ENCODE assay signal across 8 mouse cellular contexts in genomic region chr19:10102054-10102700, GRCm38 (mm10). TPM values are rescaled to one million over a fixed set of nuclear protein-coding genes. Genes with fewer than 3 reads are reported as not detected.
DNase-seq lines count a peak whose midpoint lies in the region; ATAC-seq and TF ChIP-seq lines count a peak whose summit lies in the region.

No protein-coding gene starts in this region.

- H3K36me3 ChIP-seq in heart, embryonic 10.5 days: peaks cover 3% of the 10 kb centered on the region; the same call in 1 of the 2 replicates
- peaks cover 25% of the 10 kb centered on the region for H3K36me3 ChIP-seq in E14TG2a.4 (ENCODE audit: insufficient read depth, low read length)
- no peaks in the 10 kb centered on the region for H3K36me3 ChIP-seq in embryonic facial prominence, embryonic 15.5 days
- H3K36me3 ChIP-seq in limb, embryonic 11.5 days (ENCODE audit: control insufficient read depth, insufficient read depth, low read length): peaks cover 2% of the 10 kb centered on the region; the same call in 1 of the 2 replicates
- no peaks in the 10 kb centered on the region for H3K36me3 ChIP-seq in neural tube, embryonic 15.5 days

- H3K27ac ChIP-seq in heart, embryonic 10.5 days: peak overlapping the region; percentile 96
- peak overlapping the region; percentile 89 for H3K27ac ChIP-seq in embryonic facial prominence, embryonic 15.5 days (replicated peaks)
- peak overlapping the region; percentile 87 for H3K27ac ChIP-seq in limb, embryonic 11.5 days (replicated peaks; ENCODE audit: low read depth, low read length)
- H3K27ac ChIP-seq in neural tube, embryonic 15.5 days (replicated peaks): peak overlapping the region; percentile 93

- H3K4me3 ChIP-seq in heart, embryonic 10.5 days: peak overlapping the region; percentile 86
- peak overlapping the region; percentile 89 for H3K4me3 ChIP-seq in E14TG2a.4 (replicated peaks; ENCODE audit: low read length)
- H3K4me3 ChIP-seq in embryonic facial prominence, embryonic 15.5 days (replicated peaks): peak overlapping the region; percentile 77
- peak overlapping the region; percentile 77 for H3K4me3 ChIP-seq in limb, embryonic 11.5 days (ENCODE audit: low read depth, low read length)
- H3K4me3 ChIP-seq in neural tube, embryonic 15.5 days (replicated peaks): peak overlapping the region; percentile 79

- H3K4me1 ChIP-seq in heart, embryonic 10.5 days: peaks cover 23% of the 10 kb centered on the region
- H3K4me1 ChIP-seq in E14TG2a.4 (replicated peaks; ENCODE audit: low read depth, low read length): peaks cover 45% of the 10 kb centered on the region
- H3K4me1 ChIP-seq in embryonic facial prominence, embryonic 15.5 days: peaks cover 39% of the 10 kb centered on the region
- 0 out of 2 replicates have a peak, but pooled peaks cover 2% of the 10 kb centered on the region for H3K4me1 ChIP-seq in limb, embryonic 11.5 days (ENCODE audit: control insufficient read depth, insufficient read depth, low read length)
- H3K4me1 ChIP-seq in neural tube, embryonic 15.5 days: peaks cover 38% of the 10 kb centered on the region

- 5% methylated on average over 24 of the region's 25 CpGs for WGBS in heart, embryonic 10.5 days
- whole genome bisulfite sequencing in embryonic facial prominence, embryonic 15.5 days: 4% methylated on average over 25 of the region's 25 CpGs
- WGBS in limb, embryonic 11.5 days: 5% methylated on average over 24 of the region's 25 CpGs
- 3% methylated on average over 21 of the region's 25 CpGs for WGBS in neural tube, embryonic 15.5 days

- no peaks in the 10 kb centered on the region for H3K9me3 ChIP-seq in heart, embryonic 10.5 days
- no peaks in the 10 kb centered on the region for H3K9me3 ChIP-seq in E14TG2a.4 (ENCODE audit: low read length)
- no peaks in the 10 kb centered on the region for H3K9me3 ChIP-seq in embryonic facial prominence, embryonic 15.5 days (replicated peaks)
- no peaks in the 10 kb centered on the region for H3K9me3 ChIP-seq in limb, embryonic 11.5 days (ENCODE audit: control insufficient read depth, low read length)
- no peaks in the 10 kb centered on the region for H3K9me3 ChIP-seq in neural tube, embryonic 15.5 days (replicated peaks)

- H3K9ac ChIP-seq in embryonic facial prominence, embryonic 15.5 days: peak overlapping the region; percentile 59; the same call in 1 of the 2 replicates
- H3K9ac ChIP-seq in limb, embryonic 11.5 days (ENCODE audit: low read length): peak overlapping the region; percentile 85
- peak overlapping the region; percentile 54 for H3K9ac ChIP-seq in neural tube, embryonic 15.5 days (replicated peaks)

- no peaks in the 10 kb centered on the region for H3K27me3 ChIP-seq in heart, embryonic 10.5 days (ENCODE audit: insufficient read depth, poor library complexity, severe bottlenecking)
- peaks cover 20% of the 10 kb centered on the region for H3K27me3 ChIP-seq in E14TG2a.4 (ENCODE audit: insufficient read depth, low read length)
- H3K27me3 ChIP-seq in embryonic facial prominence, embryonic 15.5 days: no peaks in the 10 kb centered on the region
- no peaks in the 10 kb centered on the region for H3K27me3 ChIP-seq in limb, embryonic 11.5 days (ENCODE audit: control insufficient read depth, insufficient read depth, low read length)
- H3K27me3 ChIP-seq in neural tube, embryonic 15.5 days (replicated peaks): no peaks in the 10 kb centered on the region

- no peak for DNase-seq in heart, embryonic 10.5 days (ENCODE audit: low spot score)
- no peak for DNase-seq in heart, postnatal 4 days
- no peak for DNase-seq in limb, embryonic 11.5 days (ENCODE audit: low spot score)
- no peak for DNase-seq in spleen, adult 18-20 months

- no peak for TF ChIP-seq CTCF in E14TG2a.4 (conservative IDR thresholded peaks at IDR 0.05; ENCODE audit: low read length)

- no peak; the same call in 1 of the 2 replicates for ATAC-seq in embryonic facial prominence, embryonic 15.5 days (ENCODE audit: insufficient number of reproducible peaks, low FRiP score, low TSS enrichment, low read depth)
- ATAC-seq in limb, embryonic 11.5 days (ENCODE audit: insufficient number of reproducible peaks, low FRiP score, low TSS enrichment, low read depth): no peak
- peak; percentile 53; the same call in 1 of the 2 replicates for ATAC-seq in neural tube, embryonic 15.5 days (ENCODE audit: low FRiP score)
- ATAC-seq in granulocyte monocyte progenitor cell, adult 5-6 weeks (replicated peaks; ENCODE audit: poor library complexity, severe bottlenecking): no peak

- peak overlapping the region; percentile 74 for H3K4me2 ChIP-seq in embryonic facial prominence, embryonic 15.5 days (replicated peaks)
- H3K4me2 ChIP-seq in limb, embryonic 11.5 days (ENCODE audit: low read depth, severe bottlenecking): peak overlapping the region; percentile 55
- peak overlapping the region; percentile 85 for H3K4me2 ChIP-seq in neural tube, embryonic 15.5 days

RNA-seq across cellular contexts. Expression of gene Fads2, which starts 0.6 kb away (rescaled TPM):
- polyA plus RNA-seq in heart, embryonic 10.5 days (2016; fragmentation: Nextera tagmentation; extraction: Ambion mirVana): 72.7 and 87.6 TPM in 2 replicates
- 10 to 100 TPM; 15.9 to 17.0 TPM for total RNA-seq in heart, postnatal 4 days (2021)
- polyA plus RNA-seq in embryonic facial prominence, embryonic 15.5 days (2015; fragmentation: Nextera tagmentation; extraction: Ambion mirVana): 59.4 and 61.3 TPM in 2 replicates
- 55.1 and 57.0 TPM in 2 replicates for polyA plus RNA-seq in limb, embryonic 11.5 days (2014; fragmentation: Nextera tagmentation; extraction: Ambion mirVana)
- 163 and 165 TPM in 2 replicates for polyA plus RNA-seq in neural tube, embryonic 15.5 days (2015; fragmentation: Nextera tagmentation; extraction: Ambion mirVana)
- 4.8 and 5.5 TPM in 2 replicates for total RNA-seq in granulocyte monocyte progenitor cell, adult 5-6 weeks (2014; fragmentation: Nextera tagmentation)
- total RNA-seq in granulocyte monocyte progenitor cell, adult 5-6 weeks (2017): 3.7 and 5.4 TPM in 2 replicates
